Mouse (Mus musculus) brain, adult 2 months (tissue): ENCODE measurements around the gene Crhr2.
A peak's percentile ranks its signal among the peaks of the same experiment; 100 is the strongest.

Experiments used
- DNase-seq: peaks from one replicate; pipeline ENCODE4 v3.0.0; 2011; ENCODE audit warnings: low read depth, low spot score

The Crhr2 gene

GRCm38 (mm10) chr6:55132794-55133193 is at the start of gene Crhr2:
TSS of gene Crhr2 (minus strand) at chr6:55133016.
- no peak for DNase-seq

- no peak for DNase-seq
Measured at GRCm38 (mm10) chr6:55179560-55179959, 46.7 kb upstream of the Crhr2 start.

- DNase-seq = peak; percentile 58
Measured at GRCm38 (mm10) chr6:55177060-55177732, 44.4 kb upstream of the Crhr2 start.

- DNase-seq = no peak
Measured at GRCm38 (mm10) chr6:55175892-55176291, 43.1 kb upstream of the Crhr2 start.

GRCm38 (mm10) chr6:55175456-55175855 is 42.6 kb upstream of the Crhr2 start:
- DNase-seq = no peak

- no peak for DNase-seq
Measured at GRCm38 (mm10) chr6:55174741-55175181, 41.9 kb upstream of the Crhr2 start, which contains the start of gene Inmt. TSS of gene Inmt (minus strand) at chr6:55175043.

GRCm38 (mm10) chr6:55173941-55174349 is 41.1 kb upstream of the Crhr2 start:
- no peak for DNase-seq

GRCm38 (mm10) chr6:55173171-55173570 is 40.4 kb upstream of the Crhr2 start:
- no peak for DNase-seq

- DNase-seq = peak; percentile 26
Measured at GRCm38 (mm10) chr6:55171638-55172037, 38.8 kb upstream of the Crhr2 start.

GRCm38 (mm10) chr6:55169818-55170217 is 37.0 kb upstream of the Crhr2 start:
- no peak for DNase-seq

- DNase-seq = peak; percentile 84
Measured at GRCm38 (mm10) chr6:55166777-55167463, 34.1 kb upstream of the Crhr2 start.

GRCm38 (mm10) chr6:55163046-55163584 is 30.3 kb upstream of the Crhr2 start:
- no peak for DNase-seq

- peak; percentile 91 for DNase-seq
Measured at GRCm38 (mm10) chr6:55161311-55161761, 28.5 kb upstream of the Crhr2 start.

GRCm38 (mm10) chr6:55159256-55159655 is 26.4 kb upstream of the Crhr2 start:
- DNase-seq = no peak

GRCm38 (mm10) chr6:55152226-55152625 is 19.4 kb upstream of the Crhr2 start:
- peak; percentile 80 for DNase-seq

GRCm38 (mm10) chr6:55146138-55146537 is 13.3 kb upstream of the Crhr2 start:
- no peak for DNase-seq

- no peak for DNase-seq
Measured at GRCm38 (mm10) chr6:55145285-55145684, 12.5 kb upstream of the Crhr2 start.

- DNase-seq = no peak
Measured at GRCm38 (mm10) chr6:55138343-55138742, 5.5 kb upstream of the Crhr2 start.

GRCm38 (mm10) chr6:55133425-55133824 is 609 bp upstream of the Crhr2 start:
- no peak for DNase-seq

- DNase-seq = no peak
Measured at GRCm38 (mm10) chr6:55131301-55131700, 1.5 kb downstream of the Crhr2 start.

GRCm38 (mm10) chr6:55130631-55131030 is 2.2 kb downstream of the Crhr2 start:
- DNase-seq = peak; percentile 41

- no peak for DNase-seq
Measured at GRCm38 (mm10) chr6:55128391-55128790, 4.4 kb downstream of the Crhr2 start.

- no peak for DNase-seq
Measured at GRCm38 (mm10) chr6:55126576-55126975, 6.2 kb downstream of the Crhr2 start.
